Mouse (Mus musculus): ENCODE data around the gene Ston1. TPM values are rescaled to one million over a fixed set of nuclear protein-coding genes. Genes with fewer than 3 reads are reported as not detected.

Ston1 gene
- total RNA-seq, 1 experiment from 2014 or later: not detected

DNA sequence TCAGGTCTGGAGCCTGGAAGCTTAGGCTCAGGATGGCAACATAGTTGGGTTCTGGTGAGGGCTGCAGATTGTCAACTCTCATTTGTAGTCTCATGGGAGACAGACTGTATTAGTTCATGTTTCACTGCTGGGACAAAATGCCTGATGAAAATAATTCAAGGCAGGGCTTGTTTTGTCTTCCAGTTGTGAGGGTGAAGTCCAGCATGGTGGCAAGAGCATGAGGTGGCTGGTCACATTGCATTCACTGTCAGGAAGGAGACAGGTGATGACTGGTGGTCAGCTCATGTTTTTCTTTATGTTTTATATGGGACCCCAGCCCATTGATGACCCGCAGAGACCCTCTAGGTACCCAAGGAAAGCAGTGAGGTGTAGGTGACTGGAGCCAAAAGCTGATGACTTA lies 25.2 kb downstream of the Ston1 start:
- ATAC-seq (replicated peaks; ENCODE audit: low read depth, poor library complexity, severe bottlenecking): no peak

DNA sequence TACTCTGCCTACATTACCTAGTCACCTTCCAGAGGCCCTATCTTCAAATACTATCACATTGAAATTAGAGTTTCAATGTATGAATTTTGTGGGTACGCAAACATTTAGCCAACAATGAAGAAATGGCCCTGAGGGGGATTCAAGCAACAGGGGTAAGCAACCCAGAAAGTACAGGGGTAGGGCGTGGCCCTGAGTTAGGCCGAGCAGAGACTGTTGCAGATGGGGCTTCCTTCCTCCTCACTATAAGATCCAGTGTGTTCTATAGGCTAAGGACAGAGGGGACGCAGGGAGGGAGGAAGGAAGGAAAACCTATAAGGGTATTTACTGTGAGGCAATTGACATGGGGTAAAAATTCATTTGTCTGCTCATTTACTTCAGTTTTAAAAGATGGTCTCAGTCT lies 26.9 kb downstream of the Ston1 start:
- ATAC-seq (replicated peaks; ENCODE audit: low read depth, poor library complexity, severe bottlenecking): no peak

DNA sequence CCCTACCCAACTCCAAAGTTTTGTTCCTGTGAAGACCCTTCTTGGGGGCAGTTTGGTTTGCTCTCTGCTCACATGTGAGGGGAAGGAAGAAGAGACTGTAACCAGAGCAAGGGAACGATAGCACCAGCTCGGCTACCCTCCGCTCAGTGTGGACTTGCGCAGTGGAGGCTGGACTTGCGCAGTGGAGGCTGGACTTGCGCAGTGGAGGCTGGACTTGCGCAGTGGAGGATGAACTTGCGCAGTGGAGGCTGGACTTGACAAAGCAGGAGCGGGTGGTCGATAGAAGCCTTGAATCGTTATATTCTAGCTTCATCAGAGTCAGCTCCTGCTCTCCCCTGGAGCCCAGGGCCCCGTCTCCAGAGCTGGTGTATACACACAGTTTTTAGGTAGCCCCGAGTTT lies 27.9 kb downstream of the Ston1 start:
- no peak for ATAC-seq (replicated peaks; ENCODE audit: low read depth, poor library complexity, severe bottlenecking)

DNA sequence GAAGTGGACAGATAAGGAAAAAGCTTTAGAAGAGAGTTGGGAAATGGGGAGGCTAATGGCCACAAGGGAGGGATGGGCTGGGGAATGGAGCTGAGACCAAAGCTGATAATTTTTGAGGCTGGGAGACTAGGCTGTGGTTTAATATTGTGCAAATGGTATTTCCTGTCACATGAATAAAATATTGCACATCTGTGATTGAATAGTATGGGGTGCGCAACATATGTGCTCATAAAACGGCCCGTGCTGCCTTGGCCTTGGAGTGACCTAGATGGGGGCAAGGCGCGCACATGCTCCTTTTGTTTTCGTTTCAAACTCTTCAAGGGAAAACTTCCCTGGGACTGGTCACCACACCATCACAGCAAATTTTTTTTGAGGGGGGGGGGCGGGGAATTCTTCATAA lies 28.4 kb downstream of the Ston1 start:
- ATAC-seq (replicated peaks; ENCODE audit: low read depth, poor library complexity, severe bottlenecking): no peak

DNA sequence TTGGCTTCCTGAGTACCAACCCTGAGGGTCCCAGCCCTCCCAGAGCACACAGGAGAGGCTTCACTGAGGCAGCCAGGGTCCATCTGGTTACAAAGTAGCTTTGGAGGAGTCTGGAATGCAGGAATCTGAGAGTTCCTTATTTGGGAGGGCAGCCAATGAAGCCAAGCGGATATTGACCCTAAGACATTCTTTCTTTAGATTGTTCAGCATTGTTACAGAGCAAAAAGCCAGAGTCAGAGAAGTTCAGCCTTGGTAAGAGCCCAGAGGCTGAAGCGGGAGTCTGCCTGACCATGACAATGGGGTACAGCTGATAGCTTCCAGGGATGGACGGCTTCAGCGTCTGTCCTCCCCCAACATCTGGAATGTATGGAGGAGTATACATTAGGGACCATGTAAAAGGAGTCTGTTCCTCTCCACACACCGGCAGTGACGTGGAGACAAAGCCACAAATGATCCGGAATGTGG lies 28.9 kb downstream of the Ston1 start:
- no peak for ATAC-seq (replicated peaks; ENCODE audit: low read depth, poor library complexity, severe bottlenecking)

DNA sequence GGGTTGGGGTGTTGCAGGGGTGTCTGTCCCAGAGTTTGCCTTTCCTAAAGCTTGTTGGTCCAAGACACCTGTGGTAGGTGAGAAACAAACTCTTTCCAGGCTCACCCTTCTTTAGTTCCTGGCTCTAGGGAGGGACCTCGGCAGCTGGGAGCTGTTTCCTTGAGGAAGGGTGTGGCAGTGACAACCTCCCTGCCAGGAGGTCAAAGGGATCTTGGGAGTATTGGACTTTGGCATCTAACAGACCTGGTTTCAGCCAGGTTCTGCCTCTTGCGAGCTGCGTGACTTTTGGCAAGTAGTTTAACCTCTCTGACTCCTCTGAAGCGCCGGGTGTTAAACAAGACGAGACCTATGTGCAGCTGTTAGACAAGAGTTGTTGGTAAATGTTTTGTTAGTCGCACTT lies 29.7 kb downstream of the Ston1 start:
- no peak for ATAC-seq (replicated peaks; ENCODE audit: low read depth, poor library complexity, severe bottlenecking)

DNA sequence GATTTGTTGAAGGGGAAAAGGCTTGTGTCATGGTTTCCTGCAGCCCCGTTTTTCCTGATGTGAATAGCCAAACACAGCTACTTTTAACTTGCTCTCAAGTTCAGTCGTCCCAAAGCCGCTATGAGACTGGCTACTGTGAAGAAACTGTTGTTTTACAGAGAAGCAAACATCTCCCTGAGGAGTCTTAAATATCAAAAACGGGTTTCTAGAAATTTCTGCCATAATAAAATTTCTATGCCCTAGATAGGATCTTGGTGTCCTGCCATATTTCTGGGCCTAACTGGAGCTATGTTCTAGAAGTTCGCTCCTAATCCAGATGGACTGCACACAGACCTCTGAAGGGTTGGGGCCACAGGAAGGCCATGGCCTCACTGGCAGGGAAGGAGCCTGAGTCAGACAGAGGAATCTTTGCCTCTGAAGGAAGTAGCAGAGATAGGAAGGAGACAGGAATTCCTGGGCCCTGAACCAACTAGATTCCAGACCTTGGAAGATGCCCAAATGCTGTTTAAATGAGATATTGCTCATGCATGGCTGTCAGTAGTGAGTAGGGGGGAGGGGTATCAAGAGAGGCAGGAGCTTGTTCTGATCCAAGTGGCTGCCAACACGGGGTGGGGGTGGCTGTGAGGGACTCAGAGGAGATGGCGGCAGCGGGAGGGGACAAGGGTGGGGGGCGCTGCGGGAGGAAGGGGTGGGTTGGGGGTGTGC lies 31.3 kb downstream of the Ston1 start:
- no peak for ATAC-seq (replicated peaks; ENCODE audit: low read depth, poor library complexity, severe bottlenecking)

DNA sequence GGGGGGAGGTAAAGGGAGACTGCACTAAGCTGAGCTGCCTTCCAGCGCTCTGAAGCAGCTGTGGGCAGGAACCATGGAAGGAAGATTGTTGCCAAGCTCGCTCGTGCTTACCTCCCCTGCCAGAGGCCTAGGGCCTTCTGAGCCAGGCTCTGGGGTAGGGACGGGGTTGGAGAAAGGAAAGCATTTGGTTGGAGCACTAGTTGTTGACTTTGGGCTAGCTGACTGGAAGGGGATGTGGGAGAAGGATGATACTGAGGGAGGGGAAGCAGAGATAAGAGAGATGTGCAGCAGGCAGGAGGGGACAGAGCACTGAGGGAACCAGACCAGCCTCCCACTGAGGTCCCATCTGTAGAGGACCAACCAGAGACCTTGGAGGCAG lies 31.9 kb downstream of the Ston1 start:
- ATAC-seq (replicated peaks; ENCODE audit: low read depth, poor library complexity, severe bottlenecking): no peak

DNA sequence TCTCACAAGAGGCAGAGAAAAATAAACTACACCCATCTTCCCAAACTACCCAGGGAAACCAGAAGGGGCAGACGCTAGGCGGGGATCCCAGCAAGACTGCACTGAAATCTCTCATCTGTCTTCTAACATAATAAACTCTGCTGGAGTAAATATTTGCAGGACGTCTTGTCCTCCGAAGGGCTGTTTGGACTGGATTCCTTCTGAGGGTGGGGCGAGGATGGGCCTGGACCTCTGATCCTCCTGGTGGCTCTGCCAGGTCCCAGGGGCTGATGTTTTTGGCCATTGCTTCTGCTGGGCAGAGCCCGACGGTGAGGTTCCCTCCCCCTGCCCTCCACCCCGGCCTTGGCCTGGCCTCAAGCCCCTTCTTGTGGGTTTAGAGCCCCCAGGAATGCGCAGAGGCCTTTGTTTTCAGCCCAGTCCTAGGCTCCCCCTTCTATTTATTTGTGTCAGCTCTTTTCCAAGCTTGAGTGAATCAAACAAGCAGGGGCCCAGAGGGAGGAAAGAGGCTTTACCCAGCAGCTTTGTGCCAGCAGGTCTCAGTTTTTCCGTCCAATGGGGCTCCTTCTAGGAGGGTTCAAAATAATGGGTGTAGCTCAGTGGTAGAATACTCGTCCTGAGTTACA lies 32.6 kb downstream of the Ston1 start:
- no peak for ATAC-seq (replicated peaks; ENCODE audit: low read depth, poor library complexity, severe bottlenecking)

DNA sequence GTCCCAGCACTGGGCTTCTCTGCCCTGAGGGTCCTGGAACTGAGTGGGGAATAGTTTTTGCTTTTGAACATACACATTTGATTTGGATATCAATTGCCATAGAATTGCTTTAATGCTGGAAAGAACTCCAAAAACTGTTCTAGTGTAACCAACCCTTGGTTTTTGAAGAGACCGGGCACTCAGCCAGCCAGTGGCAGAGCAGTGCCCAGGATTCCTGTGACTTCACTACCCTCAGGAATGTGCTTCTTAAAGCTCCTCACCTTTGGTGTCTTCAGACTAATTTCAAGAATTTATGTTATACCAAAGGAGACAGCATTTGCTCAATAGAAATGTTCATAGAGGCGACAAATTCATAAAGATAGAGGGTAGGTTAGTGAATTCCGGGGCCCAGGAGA lies 33.1 kb downstream of the Ston1 start:
- ATAC-seq (replicated peaks; ENCODE audit: low read depth, poor library complexity, severe bottlenecking): no peak

DNA sequence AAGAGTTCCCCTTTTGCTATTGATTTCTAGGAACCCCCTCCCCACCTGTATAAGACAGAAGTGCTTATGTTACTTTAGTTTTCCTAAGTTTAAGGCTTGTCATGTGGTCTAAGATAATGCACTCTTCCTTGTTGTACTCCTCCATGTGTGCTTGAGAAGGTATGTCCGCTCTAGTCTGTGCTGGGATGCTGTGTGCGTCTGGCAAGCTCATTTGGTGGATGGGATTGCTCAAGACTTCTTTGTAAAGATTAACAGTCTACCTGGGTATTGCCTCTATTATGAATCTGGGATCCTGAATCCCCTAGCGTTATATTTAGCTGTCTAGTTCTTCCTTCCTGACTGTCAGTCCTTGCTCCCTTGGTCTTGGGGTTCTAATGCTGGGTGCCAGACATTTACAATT lies 35.1 kb downstream of the Ston1 start:
- no peak for ATAC-seq (replicated peaks; ENCODE audit: low read depth, poor library complexity, severe bottlenecking)

DNA sequence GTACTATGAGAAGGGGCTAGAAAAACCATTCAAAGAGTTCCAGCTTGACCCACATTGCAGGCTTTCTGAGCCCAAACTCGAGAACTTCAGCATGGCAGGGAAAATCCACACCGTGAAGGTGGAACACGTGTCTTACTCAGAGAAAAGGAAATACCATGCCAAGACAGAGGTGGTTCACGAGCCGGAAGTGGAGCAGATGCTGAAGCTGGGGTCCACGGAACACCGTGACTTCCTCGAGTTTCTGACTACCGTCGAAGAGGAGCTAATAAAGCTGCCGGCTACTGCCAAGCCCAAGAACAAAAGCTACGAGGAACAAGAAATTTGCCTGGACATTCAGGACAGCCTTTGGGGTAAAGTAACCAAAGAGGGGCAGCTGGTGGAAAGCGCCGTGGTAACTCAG lies 38.6 kb downstream of the Ston1 start:
- ATAC-seq (replicated peaks; ENCODE audit: low read depth, poor library complexity, severe bottlenecking): no peak

DNA sequence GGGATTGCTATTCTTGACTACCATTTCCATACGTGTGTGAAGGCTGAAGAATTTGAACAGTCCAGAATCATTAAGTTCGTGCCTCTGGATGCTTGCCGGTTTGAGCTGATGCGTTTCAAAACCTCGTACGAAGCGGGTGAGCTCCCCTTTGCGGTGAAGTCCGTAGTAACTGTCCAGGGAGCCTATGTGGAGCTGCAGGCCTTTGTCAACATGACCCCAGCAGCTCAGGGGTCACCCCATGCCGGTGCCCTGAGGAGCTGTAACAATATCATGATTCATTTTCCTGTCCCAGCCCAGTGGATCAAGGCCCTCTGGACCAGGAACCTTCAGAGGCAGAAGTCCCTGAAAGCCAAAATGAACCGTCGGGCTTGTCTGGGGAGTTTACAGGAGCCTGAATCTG lies 39.1 kb downstream of the Ston1 start:
- ATAC-seq (replicated peaks; ENCODE audit: low read depth, poor library complexity, severe bottlenecking): no peak

DNA sequence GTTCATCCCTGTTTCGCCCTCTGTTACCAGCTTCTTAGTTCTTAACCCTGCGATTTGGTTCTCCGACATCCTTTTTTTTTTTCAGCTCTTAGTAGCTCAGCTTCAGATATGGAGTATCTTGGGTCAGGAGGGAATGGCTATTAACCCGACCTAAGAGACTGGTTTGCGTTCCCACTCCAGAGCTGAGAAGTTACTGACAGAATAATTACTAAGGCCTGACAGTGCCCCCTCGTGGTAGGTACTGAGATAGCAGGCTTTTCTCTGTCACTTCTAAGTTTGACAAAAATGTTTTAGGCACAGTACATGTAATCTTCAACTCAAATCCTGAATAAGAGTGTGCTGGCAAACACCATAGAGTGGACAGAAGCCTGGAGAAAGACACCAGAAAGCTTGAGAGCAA lies 43.5 kb downstream of the Ston1 start:
- ATAC-seq (replicated peaks; ENCODE audit: low read depth, poor library complexity, severe bottlenecking): peak; percentile 86

DNA sequence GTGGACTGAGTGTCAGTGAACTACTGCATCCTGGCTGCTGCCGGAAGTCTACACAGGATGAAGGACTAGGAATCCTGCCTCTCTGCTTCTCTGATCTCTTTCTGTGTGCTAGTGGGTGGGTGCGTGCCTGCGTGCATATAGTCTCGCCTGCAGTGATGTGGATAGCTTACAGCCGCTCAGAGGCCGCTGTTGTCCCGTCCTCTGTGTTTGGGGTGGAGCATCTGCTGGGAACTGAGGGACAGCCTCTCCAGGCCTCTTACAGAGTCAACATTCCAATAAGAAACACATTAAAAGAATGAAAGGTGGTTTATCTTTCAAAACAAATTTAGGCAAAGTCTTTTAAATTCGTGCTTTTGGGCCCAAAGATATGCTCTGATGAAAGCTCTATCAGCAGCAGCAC lies 44.4 kb downstream of the Ston1 start:
- no peak for ATAC-seq (replicated peaks; ENCODE audit: low read depth, poor library complexity, severe bottlenecking)

DNA sequence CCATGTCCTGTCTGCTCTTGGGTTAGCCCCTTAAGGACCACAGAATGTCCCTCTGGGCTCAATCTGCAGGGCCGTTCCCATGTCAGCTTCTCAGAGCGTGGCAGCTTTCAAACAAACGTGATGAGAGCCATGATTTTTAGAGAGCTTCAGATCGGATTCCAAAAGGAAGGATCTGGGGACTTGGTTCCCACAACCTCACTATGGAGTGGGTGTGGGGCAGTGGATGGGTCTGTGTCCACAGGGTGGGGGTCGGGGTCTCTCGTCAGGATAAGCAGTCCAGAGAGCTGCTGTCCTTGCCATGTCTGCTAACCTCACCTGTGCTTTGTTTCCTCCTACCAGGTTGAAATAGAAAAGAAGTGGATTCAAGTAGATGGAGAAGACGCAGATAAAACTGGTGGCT lies 47.4 kb downstream of the Ston1 start:
- ATAC-seq (replicated peaks; ENCODE audit: low read depth, poor library complexity, severe bottlenecking): no peak

DNA sequence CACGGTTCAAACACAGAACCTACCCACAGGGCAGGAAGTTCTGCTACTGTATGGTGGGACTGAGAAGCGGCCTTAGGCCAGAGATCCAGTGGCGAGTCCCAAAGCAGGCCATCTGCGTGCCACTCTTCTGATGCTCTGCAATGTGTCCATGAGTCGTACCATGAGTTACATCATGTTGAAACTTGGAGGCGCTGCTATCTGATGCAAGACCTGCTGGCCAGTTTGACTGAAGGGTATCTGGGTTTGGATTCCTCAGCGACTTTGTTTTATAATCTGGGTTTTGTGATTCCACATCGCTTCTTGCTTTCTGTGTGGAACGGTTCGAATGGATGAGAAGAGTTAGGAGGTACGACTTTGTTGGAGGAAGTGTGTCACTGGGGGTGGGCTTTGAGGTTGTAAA lies 47.8 kb downstream of the Ston1 start:
- ATAC-seq (replicated peaks; ENCODE audit: low read depth, poor library complexity, severe bottlenecking): no peak

DNA sequence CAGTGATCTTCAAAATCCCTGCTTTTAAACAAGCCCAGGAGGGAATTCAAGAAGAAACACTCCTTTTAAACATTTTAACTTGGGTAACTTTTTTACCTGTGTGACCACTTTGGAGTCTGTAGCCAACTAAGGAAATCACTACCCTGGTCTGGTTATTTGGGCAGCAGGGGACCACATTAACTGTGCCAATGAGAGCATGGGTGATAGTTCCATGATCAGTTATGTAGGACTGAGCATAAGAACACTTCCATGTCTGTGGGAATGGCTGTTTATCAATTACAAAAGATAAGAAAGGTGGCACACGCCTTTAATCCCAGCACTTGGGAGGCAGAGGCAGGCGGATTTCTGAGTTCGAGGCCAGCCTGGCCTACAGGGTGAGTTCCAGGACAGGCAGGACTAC lies 49.7 kb downstream of the Ston1 start:
- ATAC-seq (replicated peaks; ENCODE audit: low read depth, poor library complexity, severe bottlenecking): no peak

DNA sequence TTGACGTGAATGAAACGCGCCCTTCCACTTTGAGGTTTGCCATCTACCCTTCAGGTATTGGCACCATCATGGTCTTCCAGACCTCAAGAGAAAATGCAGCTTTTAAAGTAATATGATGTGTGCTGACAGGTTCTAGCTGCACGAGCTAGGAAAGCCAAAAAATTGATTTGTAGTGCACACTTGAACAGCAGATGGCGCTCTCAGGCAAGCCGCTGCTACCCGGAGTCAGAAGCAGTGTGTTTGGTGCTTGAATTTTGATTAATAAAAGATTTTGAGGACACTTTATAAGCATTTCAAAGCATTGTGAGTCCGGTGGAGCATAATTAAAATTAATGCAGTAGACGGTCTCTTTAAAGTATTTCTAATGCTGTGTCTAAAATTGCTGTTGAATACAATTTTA lies 54.5 kb downstream of the Ston1 start:
- peak; percentile 72 for ATAC-seq (replicated peaks; ENCODE audit: low read depth, poor library complexity, severe bottlenecking)

DNA sequence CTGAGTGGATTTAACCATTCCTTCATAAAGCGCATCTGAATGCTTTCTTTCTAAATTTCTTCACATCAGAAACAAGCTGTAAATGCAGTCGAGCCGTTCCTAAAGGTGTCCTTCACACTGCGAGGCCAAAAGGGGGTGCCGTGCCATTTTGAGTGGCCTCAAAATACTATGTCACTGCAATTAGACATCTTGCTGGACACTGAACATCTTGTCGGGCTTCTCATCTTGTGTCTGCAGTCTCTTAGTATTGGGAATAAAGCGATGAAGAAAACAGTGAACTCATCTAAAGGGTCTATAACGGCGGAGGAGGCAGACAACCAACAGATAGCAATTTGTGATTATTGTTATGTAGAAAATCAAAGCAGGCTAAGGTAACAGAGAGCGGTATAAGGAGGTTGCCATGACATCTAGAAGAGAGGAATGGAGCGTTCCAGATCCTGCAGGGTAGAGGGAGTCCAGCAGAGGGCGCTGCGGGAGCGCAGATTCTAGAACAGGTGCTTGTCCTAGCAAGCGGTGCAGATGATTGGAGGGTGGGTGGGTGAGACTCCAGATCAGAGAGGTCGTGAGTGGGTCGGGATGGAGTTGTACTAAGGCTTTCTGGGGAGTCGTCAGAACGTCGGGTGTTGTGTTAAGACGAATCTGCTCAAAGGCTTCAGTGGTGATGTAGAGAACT lies 55.4 kb downstream of the Ston1 start:
- ATAC-seq (replicated peaks; ENCODE audit: low read depth, poor library complexity, severe bottlenecking): peak; percentile 93

DNA sequence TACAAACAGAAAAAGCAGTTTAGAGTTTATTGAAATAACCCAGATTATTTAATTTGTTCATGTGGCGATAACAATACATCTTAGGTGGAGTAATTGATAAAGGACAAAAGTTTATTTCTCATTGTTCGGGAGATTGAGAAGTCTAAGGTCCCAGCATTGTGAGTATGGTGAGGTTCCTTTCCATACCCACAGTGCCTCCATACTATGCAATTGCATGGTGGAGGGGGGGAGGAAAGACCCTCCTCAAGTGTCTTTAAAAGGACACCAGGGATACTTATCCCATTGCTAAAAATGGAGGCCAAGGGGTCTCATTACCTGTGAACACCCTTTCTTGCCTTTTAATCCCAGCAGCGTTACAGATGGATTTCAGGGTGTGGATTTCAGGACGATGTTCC lies 55.9 kb downstream of the Ston1 start:
- no peak for ATAC-seq (replicated peaks; ENCODE audit: low read depth, poor library complexity, severe bottlenecking)

DNA sequence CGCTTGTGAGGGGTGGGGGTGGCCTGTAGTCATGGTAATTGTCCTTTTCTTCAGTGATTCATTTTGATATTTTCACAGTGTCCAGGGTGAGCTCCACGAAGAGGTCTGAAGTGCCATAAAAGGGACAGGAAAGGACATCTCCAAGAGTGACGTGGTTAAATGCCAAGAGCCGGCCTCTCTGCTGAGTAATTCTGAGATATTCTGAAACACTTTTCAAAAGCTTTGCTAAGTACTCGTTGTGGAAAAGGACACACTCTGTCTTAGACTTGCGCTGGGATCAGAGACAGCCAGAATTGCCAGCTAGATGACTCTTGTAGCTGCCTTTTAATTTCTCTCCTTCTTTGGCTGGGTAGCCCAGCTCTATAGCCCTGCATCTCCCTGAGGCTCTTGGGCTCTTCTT lies 61.0 kb downstream of the Ston1 start:
- ATAC-seq (replicated peaks; ENCODE audit: low read depth, poor library complexity, severe bottlenecking): no peak

Data from common myeloid progenitor, adult 5-6 weeks (primary cell).